Mouse (Mus musculus): Measurements from ENCODE around the gene Uhrf1. TPM values are rescaled to one million over a fixed set of nuclear protein-coding genes. Genes with fewer than 3 reads are reported as not detected.
A peak's percentile ranks its signal among the peaks of the same experiment; 100 is the strongest.

The Uhrf1 gene
- polyA plus RNA-seq, 1 experiment from 2014 or later: 198 TPM

DNA sequence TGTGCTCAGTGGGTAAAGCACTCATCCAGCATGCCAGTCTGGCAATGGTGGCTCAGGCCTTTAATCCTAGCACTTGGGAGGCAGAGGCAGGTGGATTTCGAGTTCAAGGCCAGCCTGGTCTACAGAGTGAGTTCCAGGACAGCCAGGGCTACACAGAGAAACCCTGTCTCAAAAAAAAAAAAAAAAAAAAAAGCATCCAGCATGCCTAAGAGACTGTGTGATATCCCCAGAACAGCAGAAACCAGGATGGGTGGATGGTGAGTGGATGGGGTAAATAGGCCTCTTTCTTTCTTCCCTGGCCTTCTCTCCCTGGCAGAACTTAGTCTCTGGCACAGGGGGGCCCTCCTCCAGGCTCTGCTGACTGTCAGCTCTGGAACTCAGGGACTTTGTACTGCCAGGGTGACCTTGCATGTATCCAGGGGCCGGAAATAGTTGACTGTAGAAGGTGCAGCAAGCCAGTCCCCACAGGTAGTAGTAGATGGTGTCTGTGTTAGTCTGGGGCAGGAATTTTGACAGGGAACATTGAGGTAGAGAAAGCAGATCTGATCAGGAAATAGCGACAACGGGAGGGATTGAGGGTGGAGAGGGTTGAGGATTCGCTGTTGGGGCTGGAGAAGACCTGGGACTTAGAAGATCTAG is 27.2 kb upstream of the Uhrf1 start:
- Histone ChIP-seq H3K27me3 (no peaks in the 10 kb centered on the region), H3K36me3 (peaks cover 51% of the 10 kb centered on the region), H3K4me2 (peak overlapping the region; percentile 75), H3K9me3 (no peaks in the 10 kb centered on the region), H3K4me3 (replicated peaks) (peak overlapping the region; percentile 55), H3K9ac (replicated peaks) (peak overlapping the region; percentile 72), H3K27ac (peak overlapping the region; percentile 90), H3K4me1 (replicated peaks) (peaks cover 13% of the 10 kb centered on the region)
- WGBS: 30% methylated on average over 5 of the region's 5 CpGs
- ATAC-seq (ENCODE audit: insufficient number of reproducible peaks, insufficient read depth, low FRiP score, low TSS enrichment, low read depth): 0 out of 2 replicates have a peak, but pooled peaks have one; percentile 0

DNA sequence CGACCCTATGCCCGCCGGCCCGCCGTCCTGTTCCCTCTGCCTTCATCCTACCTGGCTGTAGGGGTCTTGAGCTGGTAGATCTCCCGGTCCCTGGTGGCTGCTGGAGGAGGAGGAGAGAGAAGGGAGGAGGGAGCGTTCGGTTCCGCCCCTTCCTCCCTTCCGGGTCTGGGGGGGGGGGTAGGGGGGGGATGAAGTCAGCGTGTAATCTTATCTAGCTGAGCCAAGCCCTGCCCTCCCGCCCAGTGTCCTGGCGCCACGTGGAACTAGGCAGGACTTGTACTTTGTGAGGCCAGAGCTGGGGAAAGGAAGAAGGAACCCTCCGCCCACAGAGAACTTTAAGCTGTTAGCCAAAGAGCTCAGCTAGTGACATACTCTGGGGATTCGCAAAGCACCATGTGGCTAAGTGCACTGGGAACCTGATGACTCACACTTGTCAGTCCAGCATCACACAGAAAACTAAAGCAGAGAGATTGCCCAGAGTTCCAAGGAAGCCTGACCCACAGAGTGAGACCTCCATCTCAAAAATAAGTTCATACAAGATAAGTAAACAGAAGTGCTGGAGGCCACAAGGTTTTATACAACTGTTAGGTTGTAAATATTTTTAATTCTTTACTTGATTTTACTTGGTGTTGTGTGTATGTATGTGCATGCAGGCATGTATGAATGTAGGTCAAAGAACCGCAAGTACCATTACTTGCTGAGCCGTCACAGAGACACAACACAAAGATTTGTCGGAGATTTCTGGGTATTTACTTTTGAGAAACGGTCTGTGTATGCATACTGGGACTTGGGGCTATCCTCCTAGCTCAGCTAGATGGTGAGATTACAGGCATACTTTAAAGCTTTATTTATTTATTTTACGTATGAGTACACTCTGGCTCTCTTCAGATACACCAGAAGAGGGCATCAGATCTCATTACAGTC is 26.2 kb upstream of the Uhrf1 start, which contains the start of gene Ticam1:
TSS of gene Ticam1 (minus strand) at position 144 of the 924 bp plus-strand sequence.
- peaks cover 51% of the 10 kb centered on the region for H3K36me3 ChIP-seq
- H3K4me2 ChIP-seq: peak within 1 kb of the TSS; percentile 75
- peaks cover 13% of the 10 kb centered on the region for H3K4me1 ChIP-seq (replicated peaks)
- peak within 1 kb of the TSS; percentile 55 for H3K4me3 ChIP-seq (replicated peaks)
- no peaks in the 10 kb centered on the region for H3K27me3 ChIP-seq
- H3K9me3 ChIP-seq: no peaks in the 10 kb centered on the region
- peak within 1 kb of the TSS; percentile 72 for H3K9ac ChIP-seq (replicated peaks)
- peak; percentile 88 for ATAC-seq (ENCODE audit: insufficient number of reproducible peaks, insufficient read depth, low FRiP score, low TSS enrichment, low read depth)
- H3K27ac ChIP-seq: peak within 1 kb of the TSS; percentile 90
- 11% methylated on average over 16 of the region's 21 CpGs for WGBS

DNA sequence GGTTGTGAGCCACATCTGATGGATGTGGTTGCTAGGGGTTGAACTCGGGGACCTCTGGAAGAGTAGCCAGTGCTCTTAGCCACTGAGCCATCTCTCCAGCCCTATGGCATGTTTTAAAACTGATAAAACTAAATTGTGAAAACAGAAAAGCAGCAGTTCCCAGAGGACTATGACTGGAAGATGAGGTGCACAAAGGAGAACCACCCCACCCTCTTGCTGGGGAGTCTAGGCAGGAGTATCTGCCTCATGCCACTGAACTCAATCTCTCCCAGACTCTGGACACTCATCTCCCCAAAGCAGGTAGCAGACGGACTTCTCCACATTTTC is 25.6 kb upstream of the Uhrf1 start:
- peak overlapping the region; percentile 90 for H3K27ac ChIP-seq
- peak overlapping the region; percentile 75 for H3K4me2 ChIP-seq
- H3K9ac ChIP-seq (replicated peaks): no peak overlapping the region
- 41% methylated on average over 2 of the region's 2 CpGs for WGBS
- ATAC-seq (ENCODE audit: insufficient number of reproducible peaks, insufficient read depth, low FRiP score, low TSS enrichment, low read depth): no peak
- H3K4me1 ChIP-seq (replicated peaks): peaks cover 13% of the 10 kb centered on the region
- peaks cover 52% of the 10 kb centered on the region for H3K36me3 ChIP-seq
- H3K9me3 ChIP-seq: no peaks in the 10 kb centered on the region
- no peak overlapping the region; the same call in 1 of the 2 replicates for H3K4me3 ChIP-seq (replicated peaks)
- no peaks in the 10 kb centered on the region for H3K27me3 ChIP-seq

DNA sequence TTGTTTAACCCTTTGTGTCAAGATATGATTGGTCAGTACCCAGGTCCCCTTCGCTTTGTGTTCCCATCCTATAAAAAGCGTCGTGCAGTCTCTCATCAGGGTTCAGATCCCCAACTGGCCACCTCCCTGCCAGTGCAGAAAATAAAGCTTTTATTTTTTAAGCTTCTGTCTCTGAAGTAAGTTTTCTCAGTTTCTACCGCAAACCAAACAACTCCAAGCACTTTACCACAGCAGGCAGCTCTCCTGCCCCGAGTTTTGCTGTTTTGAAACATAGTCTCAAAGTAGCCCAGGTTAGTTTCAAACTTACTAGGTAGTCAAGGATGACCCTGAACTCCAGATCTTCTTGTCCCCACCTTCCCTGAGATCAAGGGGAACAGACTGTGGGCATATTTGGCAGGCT is 24.8 kb upstream of the Uhrf1 start:
- Histone ChIP-seq H3K27ac (no peak overlapping the region), H3K9me3 (no peaks in the 10 kb centered on the region), H3K36me3 (peaks cover 55% of the 10 kb centered on the region), H3K27me3 (no peaks in the 10 kb centered on the region), H3K4me2 (no peak overlapping the region), H3K4me1 (replicated peaks) (peaks cover 13% of the 10 kb centered on the region), H3K4me3 (replicated peaks) (no peak overlapping the region), H3K9ac (replicated peaks) (no peak overlapping the region)
- 91% methylated on average over 5 of the region's 5 CpGs for WGBS
- no peak for ATAC-seq (ENCODE audit: insufficient number of reproducible peaks, insufficient read depth, low FRiP score, low TSS enrichment, low read depth)

DNA sequence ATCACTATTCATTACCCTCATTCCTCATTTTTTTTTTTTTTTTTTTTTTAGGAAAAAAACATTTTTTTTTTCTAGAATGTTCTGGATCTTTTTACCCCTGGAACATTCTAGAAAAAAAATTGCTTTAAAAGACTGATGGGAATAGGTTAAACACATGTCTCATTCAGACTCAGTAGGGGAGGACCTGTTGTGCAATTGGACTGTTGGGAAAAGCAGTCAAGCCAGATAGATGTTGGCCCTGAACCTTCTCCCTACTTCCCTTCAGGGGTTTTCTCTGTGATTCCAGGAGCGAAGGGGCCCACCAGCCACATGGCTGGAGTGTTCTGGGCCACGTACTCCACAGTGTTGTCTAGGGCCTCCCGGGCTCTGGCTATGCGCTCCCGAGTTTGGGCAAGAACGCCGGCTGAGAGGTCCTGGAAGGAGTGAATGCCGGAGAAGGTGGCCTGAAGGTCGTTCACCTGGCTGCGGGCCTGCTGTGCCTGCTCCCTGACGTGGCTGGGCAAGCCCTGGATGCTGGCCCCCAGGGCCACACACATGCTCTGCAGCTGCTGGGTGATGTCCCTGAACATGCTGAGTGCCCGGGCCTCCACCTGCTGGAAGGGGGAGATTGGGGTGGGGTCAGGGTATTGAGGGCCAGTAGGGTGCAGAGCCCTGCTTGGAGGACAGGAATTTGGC is 23.5 kb upstream of the Uhrf1 start:
- Histone ChIP-seq H3K9me3 (no peaks in the 10 kb centered on the region), H3K27me3 (no peaks in the 10 kb centered on the region), H3K36me3 (peaks cover 55% of the 10 kb centered on the region), H3K4me3 (replicated peaks) (no peak overlapping the region), H3K27ac (no peak overlapping the region), H3K4me1 (replicated peaks) (peaks cover 13% of the 10 kb centered on the region), H3K4me2 (no peak overlapping the region), H3K9ac (replicated peaks) (no peak overlapping the region)
- 83% methylated on average over 12 of the region's 12 CpGs for WGBS
- ATAC-seq (ENCODE audit: insufficient number of reproducible peaks, insufficient read depth, low FRiP score, low TSS enrichment, low read depth): no peak

DNA sequence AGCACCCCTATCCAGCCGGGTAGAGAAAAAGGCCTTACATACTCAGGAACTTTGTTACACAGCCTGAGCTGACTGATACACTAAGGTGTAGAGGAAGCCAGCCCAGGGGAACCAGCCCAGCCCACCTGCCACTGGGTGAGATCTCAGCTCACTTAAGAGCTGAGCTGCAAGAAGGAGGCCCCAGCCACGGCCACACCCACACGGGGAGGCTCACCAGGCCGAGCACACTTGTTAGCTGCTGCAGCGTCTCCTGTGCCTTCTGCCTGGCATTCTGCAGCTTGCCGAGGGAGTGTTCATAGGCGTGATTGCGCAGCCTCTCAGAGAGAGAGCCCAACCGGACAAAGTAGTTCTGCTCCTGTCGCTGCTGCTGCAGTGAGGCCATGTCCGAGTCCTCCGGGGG is 21.9 kb upstream of the Uhrf1 start:
- Histone ChIP-seq H3K27ac (no peak overlapping the region), H3K4me2 (no peak overlapping the region), H3K36me3 (peaks cover 71% of the 10 kb centered on the region), H3K27me3 (no peaks in the 10 kb centered on the region), H3K4me1 (replicated peaks) (peaks cover 10% of the 10 kb centered on the region), H3K4me3 (replicated peaks) (no peak overlapping the region), H3K9me3 (no peaks in the 10 kb centered on the region), H3K9ac (replicated peaks) (no peak overlapping the region)
- 84% methylated on average over 12 of the region's 12 CpGs for WGBS
- no peak for ATAC-seq (ENCODE audit: insufficient number of reproducible peaks, insufficient read depth, low FRiP score, low TSS enrichment, low read depth)

DNA sequence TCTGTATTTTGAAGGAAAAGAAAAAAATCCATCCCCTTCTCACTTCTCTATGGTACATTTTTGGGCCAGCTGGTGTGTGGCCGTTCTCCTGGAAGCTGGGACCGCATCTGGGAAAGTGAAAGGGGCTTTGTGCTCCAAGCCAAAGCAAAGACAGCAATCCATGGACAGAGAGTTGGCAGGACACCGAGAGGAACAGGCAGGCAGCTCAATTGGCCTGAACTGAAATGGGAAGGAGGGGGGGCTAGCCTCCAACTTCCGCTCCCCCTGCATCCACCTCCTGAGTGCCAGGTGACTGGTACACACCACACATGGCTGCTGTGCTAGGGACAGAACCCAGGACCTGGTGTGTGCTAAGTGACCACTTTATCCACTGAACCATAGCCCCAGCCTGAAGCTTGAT is 20.3 kb upstream of the Uhrf1 start:
- H3K36me3 ChIP-seq: peaks cover 80% of the 10 kb centered on the region
- H3K9ac ChIP-seq (replicated peaks): no peak overlapping the region
- WGBS: 84% methylated on average over 4 of the region's 4 CpGs
- H3K9me3 ChIP-seq: no peaks in the 10 kb centered on the region
- no peaks in the 10 kb centered on the region for H3K27me3 ChIP-seq
- no peak for ATAC-seq (ENCODE audit: insufficient number of reproducible peaks, insufficient read depth, low FRiP score, low TSS enrichment, low read depth)
- H3K4me3 ChIP-seq (replicated peaks): no peak overlapping the region
- H3K4me1 ChIP-seq (replicated peaks): peaks cover 4% of the 10 kb centered on the region
- no peak overlapping the region for H3K27ac ChIP-seq
- H3K4me2 ChIP-seq: no peak overlapping the region

DNA sequence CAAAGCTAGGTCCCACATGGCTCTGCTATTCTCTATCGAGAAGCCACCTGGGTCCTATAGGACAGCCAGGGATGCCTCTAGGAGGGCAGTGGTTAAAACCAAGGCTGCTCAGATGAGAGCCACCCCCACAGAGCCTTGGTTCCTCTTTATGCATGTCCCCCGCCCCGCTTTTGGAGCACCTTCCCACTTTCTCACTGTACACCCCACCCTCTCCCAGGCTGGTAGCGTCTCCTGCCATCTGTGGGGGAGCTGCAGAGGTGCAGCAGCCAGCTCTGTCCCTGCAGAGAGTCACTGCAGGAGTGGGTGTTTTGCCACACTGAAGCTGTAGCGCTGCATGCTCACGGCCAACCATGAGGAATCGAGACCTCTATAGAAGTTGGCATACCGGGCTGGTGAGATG is 19.8 kb upstream of the Uhrf1 start:
- Histone ChIP-seq H3K9me3 (no peaks in the 10 kb centered on the region), H3K4me1 (replicated peaks) (peaks cover 9% of the 10 kb centered on the region), H3K36me3 (peaks cover 79% of the 10 kb centered on the region), H3K27ac (no peak overlapping the region), H3K4me3 (replicated peaks) (no peak overlapping the region), H3K9ac (replicated peaks) (no peak overlapping the region), H3K4me2 (no peak overlapping the region), H3K27me3 (no peaks in the 10 kb centered on the region)
- WGBS: 93% methylated on average over 8 of the region's 8 CpGs
- ATAC-seq (ENCODE audit: insufficient number of reproducible peaks, insufficient read depth, low FRiP score, low TSS enrichment, low read depth): no peak

DNA sequence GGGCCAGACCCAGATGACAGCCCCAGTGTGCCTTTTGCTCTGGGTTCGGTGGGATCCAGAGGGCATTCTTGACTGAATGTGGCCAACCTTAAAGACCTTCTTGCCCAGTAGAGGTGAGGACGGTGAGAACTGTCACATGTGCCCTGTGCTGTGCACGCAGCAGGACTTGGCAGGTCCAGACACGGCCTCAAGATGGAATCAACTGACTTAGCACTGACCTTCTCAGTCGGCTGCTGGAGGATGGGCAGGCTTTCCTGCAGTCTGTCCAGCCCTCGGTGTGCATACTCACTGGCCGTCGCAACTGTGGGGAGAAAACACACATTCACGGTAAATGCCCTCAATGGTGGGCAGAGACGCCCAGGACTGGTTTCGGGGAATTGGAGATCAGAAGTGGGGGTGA is 17.1 kb upstream of the Uhrf1 start:
- ATAC-seq (ENCODE audit: insufficient number of reproducible peaks, insufficient read depth, low FRiP score, low TSS enrichment, low read depth): no peak
- Histone ChIP-seq H3K9ac (replicated peaks) (no peak overlapping the region), H3K27ac (no peak overlapping the region), H3K27me3 (no peaks in the 10 kb centered on the region), H3K4me1 (replicated peaks) (peaks cover 31% of the 10 kb centered on the region), H3K36me3 (peaks cover 59% of the 10 kb centered on the region), H3K4me2 (no peak overlapping the region), H3K4me3 (replicated peaks) (no peak overlapping the region), H3K9me3 (no peaks in the 10 kb centered on the region)
- WGBS: 91% methylated on average over 11 of the region's 11 CpGs

DNA sequence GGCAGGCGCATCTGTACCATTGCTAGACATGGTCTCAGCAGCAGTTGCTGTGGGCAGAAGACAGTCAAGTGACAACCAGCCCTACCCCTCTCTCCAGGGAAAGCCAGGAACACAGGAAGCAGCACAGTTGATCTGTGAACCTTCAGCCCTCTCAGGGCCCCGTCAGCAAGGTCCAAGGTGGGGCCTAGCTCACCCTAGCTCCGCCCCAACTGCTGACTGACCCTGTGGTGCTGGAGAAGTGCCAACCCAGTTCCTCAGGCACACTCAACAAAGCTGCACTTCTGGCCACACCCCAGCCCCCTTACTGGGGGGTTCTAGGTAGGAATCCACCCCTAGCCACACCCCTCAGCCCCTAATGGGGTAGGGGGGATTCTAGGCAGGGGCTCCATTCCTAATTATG is 15.3 kb upstream of the Uhrf1 start:
- no peaks in the 10 kb centered on the region for H3K9me3 ChIP-seq
- peaks cover 41% of the 10 kb centered on the region for H3K36me3 ChIP-seq
- no peak overlapping the region for H3K4me3 ChIP-seq (replicated peaks)
- peak overlapping the region; percentile 73 for H3K4me2 ChIP-seq
- peak overlapping the region; percentile 40; the same call in 1 of the 2 replicates for H3K9ac ChIP-seq (replicated peaks)
- 54% methylated on average over 3 of the region's 3 CpGs for WGBS
- H3K4me1 ChIP-seq (replicated peaks): peaks cover 48% of the 10 kb centered on the region
- H3K27ac ChIP-seq: peak overlapping the region; percentile 96
- no peak for ATAC-seq (ENCODE audit: insufficient number of reproducible peaks, insufficient read depth, low FRiP score, low TSS enrichment, low read depth)
- no peaks in the 10 kb centered on the region for H3K27me3 ChIP-seq

DNA sequence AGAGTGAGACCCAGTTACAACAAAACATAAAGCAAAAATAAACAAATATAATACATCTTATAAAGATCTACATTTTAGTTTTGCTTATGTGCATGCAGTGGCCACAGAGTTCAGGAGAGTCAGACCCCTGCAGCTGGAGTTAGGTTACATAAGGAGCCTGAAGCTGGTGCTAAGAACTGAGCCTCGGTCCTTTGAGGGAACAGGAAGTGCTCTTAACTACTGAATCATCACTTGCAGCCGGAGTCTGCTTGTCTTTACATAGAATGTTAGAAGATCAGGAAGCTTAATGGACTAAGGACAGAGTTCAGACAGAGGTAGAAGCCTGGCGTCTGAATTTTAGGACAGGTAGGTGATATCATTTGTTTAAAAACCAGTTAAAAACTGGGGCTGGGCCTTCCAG is 14.3 kb upstream of the Uhrf1 start:
- Histone ChIP-seq H3K27me3 (no peaks in the 10 kb centered on the region), H3K9me3 (no peaks in the 10 kb centered on the region), H3K4me2 (peak overlapping the region; percentile 73), H3K27ac (peak overlapping the region; percentile 96), H3K9ac (replicated peaks) (peak overlapping the region; percentile 68; the same call in 1 of the 2 replicates), H3K4me1 (replicated peaks) (peaks cover 48% of the 10 kb centered on the region), H3K4me3 (replicated peaks) (peak overlapping the region; percentile 55), H3K36me3 (peaks cover 32% of the 10 kb centered on the region)
- 29% methylated on average over 3 of the region's 3 CpGs for WGBS
- ATAC-seq (ENCODE audit: insufficient number of reproducible peaks, insufficient read depth, low FRiP score, low TSS enrichment, low read depth): no peak

Measured in limb, embryonic 12.5 days (tissue).